Mouse (Mus musculus): ENCODE data around the gene Gpr132.

- TF ChIP-seq GABPA (IDR thresholded peaks at IDR 0.05; ENCODE audit: insufficient replicate concordance, low read depth, low read length) (no peak), SMC3 (IDR thresholded peaks at IDR 0.05; ENCODE audit: low read depth, low read length) (peak; percentile 5; the same call in 1 of the 2 replicates), ZMIZ1 (IDR thresholded peaks at IDR 0.05; ENCODE audit: low read depth, low read length) (0 out of 2 replicates have a peak, but pooled peaks have one; percentile 15), POLR2AphosphoS2 (IDR thresholded peaks at IDR 0.05; ENCODE audit: low read depth, low read length) (no peak), RAD21 (IDR thresholded peaks at IDR 0.05; ENCODE audit: low read depth, low read length) (no peak; the same call in none of the 2 replicates), CHD1 (IDR thresholded peaks at IDR 0.05; ENCODE audit: low read depth, low read length) (no peak), USF2 (conservative IDR thresholded peaks at IDR 0.05; ENCODE audit: low read depth, low read length) (no peak), MYC (IDR thresholded peaks at IDR 0.05; ENCODE audit: low read depth, low read length) (no peak), JUN (IDR thresholded peaks at IDR 0.05; ENCODE audit: insufficient read depth, low read depth, low read length) (no peak), EP300 (IDR thresholded peaks at IDR 0.05; ENCODE audit: low read length) (no peak)
Measured at GRCm38 (mm10) chr12:112808587-112809364, 59.3 kb downstream of the Gpr132 start, which contains the start of gene Clba1.
